Mouse (Mus musculus) midbrain, postnatal 0 days (tissue): ENCODE measurements around the gene Fbxo24. TPM values are rescaled to one million over a fixed set of nuclear protein-coding genes. Genes with fewer than 3 reads are reported as not detected.
A peak's percentile ranks its signal among the peaks of the same experiment; 100 is the strongest.
"Not testable (repeated sequence)": the region's sequence is repeated elsewhere in the genome, so short reads cannot be mapped to it uniquely, and the experiment has no call there.

Source experiments
- ATAC-seq: fragments of 200-750 bp; cut with Nextera tagmentation; 2 replicates; pipeline ENCODE4 v1.8.0; 2017; ENCODE audit warnings: moderate number of reproducible peaks, mild to moderate bottlenecking, moderate TSS enrichment, moderate library complexity; ENCODE audit not compliant: low FRiP score
- DNase-seq: peaks from one replicate; pipeline ENCODE4 v3.0.0-alpha.2; 2015; ENCODE audit warnings: low spot score
- H3K27ac ChIP-seq: fragments of 300-500 bp; sonication (generic); 2 replicates; pipeline ENCODE4 v1.5.1; 2014; ENCODE audit warnings: low read depth, mild to moderate bottlenecking, low read length, mixed read lengths
- H3K27me3 ChIP-seq: fragments of 300-500 bp; sonication (generic); 2 replicates; pipeline ENCODE4 v1.6.1; 2014; ENCODE audit warnings: low read length, control low read depth, mixed read lengths; ENCODE audit not compliant: insufficient read depth
- H3K36me3 ChIP-seq: fragments of 300-500 bp; sonication (generic); 2 replicates; pipeline ENCODE4 v1.6.1; 2014; ENCODE audit warnings: low read length, control low read depth, mixed read lengths; ENCODE audit not compliant: insufficient read depth
- H3K4me1 ChIP-seq: fragments of 300-500 bp; sonication (generic); 2 replicates; pipeline ENCODE4 v1.6.1; 2014; ENCODE audit warnings: mild to moderate bottlenecking, control low read depth, antibody characterized with exemption, low read length, mixed read lengths; ENCODE audit not compliant: insufficient read depth
- H3K4me2 ChIP-seq: fragments of 300-500 bp; sonication (generic); 2 replicates; pipeline ENCODE4 v1.6.1; 2014; ENCODE audit warnings: low read depth, mild to moderate bottlenecking, low read length, mixed read lengths; ENCODE audit not compliant: poor library complexity, severe bottlenecking
- H3K4me3 ChIP-seq: fragments of 300-500 bp; sonication (generic); 2 replicates; pipeline ENCODE4 v1.5.1; 2014; ENCODE audit warnings: low read depth, mild to moderate bottlenecking, low read length, moderate library complexity
- H3K9ac ChIP-seq: fragments of 300-500 bp; sonication (generic); replicated peaks from 2 replicates; pipeline ENCODE4 v1.6.1; 2014; ENCODE audit warnings: mild to moderate bottlenecking, low read length, moderate library complexity, mixed read lengths; ENCODE audit not compliant: poor library complexity, severe bottlenecking
- H3K9me3 ChIP-seq: fragments of 300-500 bp; sonication (generic); 2 replicates; pipeline ENCODE4 v1.6.1; 2016; ENCODE audit warnings: low read length, control low read depth
- CTCF ChIP-seq: IDR thresholded peaks from 2 replicates; pipeline ENCODE4 v1.5.1; 2016; ENCODE audit warnings: antibody characterized with exemption, mild to moderate bottlenecking
- WGBS: fragments of 180-500 bp; shearing (Covaris S2); extraction: QIAGEN DNeasy Blood & Tissue Kit; methylation state at CpG from one replicate; pipeline ENCODE4 v1.1.7; 2014; 5-methylcytosine and 5-hydroxymethylcytosine counted together
- polyA plus RNA-seq: library from polyadenylated mRNA; unstranded; fragments of >200 nt; fragmentation: Nextera tagmentation; extraction: Ambion mirVana; gene quantifications from 2 replicates; pipeline ENCODE4 v1.2.1, GENCODE M21; 2015
- total RNA-seq: library from RNA; depleted of rRNA; stranded (reverse); fragments of >200 nt; gene quantifications from 2 replicates; pipeline ENCODE4 v1.2.3, GENCODE M21; 2014

The Fbxo24 gene
- total and polyA plus RNA-seq, 2 experiments from 2014 or later = 0.09 TPM; not detected in 1

DNA sequence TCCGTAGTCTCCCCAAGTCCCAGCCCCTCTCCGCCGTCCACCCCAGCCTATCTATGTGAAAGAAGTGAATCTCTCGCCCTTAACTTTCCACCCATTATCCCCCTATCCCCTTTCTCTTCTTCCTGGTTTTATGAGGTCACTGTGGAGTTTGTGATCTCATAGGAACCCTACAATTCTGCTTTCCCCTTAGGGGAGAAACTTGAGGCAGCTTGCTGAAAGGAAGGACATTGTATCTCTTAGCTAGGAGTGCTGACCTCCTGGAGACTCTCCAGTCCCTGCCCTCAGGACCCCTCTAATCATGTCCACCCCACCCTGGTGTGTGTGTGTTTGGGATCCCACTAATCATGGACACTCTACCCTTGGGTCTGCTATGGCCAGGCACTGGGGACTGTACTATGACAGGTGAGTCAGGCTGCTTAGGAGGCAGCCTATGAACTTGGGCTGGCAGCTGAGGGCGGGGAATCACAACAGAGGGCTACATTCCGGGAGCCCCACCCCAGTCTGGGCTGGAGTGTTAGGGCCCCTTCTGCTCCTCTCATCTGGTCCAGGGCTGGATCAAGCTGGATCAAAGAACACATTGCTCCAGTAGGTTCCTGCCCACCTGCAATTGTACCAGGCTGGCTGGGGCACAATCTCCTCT, 1.2 kb upstream of the Fbxo24 start:
- 0 out of 2 replicates have a peak overlapping the region, but pooled peaks have one; percentile 14 for H3K9ac ChIP-seq
- peaks cover 10% of the 10 kb centered on the region for H3K36me3 ChIP-seq
- no peak for DNase-seq
- H3K4me1 ChIP-seq = peaks cover 10% of the 10 kb centered on the region
- no peak overlapping the region for H3K27ac ChIP-seq
- no peaks in the 10 kb centered on the region for H3K27me3 ChIP-seq
- no peaks in the 10 kb centered on the region for H3K9me3 ChIP-seq
- no peak for TF ChIP-seq CTCF
- ATAC-seq = no peak
- H3K4me3 ChIP-seq = peak overlapping the region; percentile 92
- 27% methylated on average over 6 of the region's 6 CpGs for WGBS
- H3K4me2 ChIP-seq = peak overlapping the region; percentile 89

- ATAC-seq (peak; percentile 15; the same call in 1 of the 2 replicates), DNase-seq (peak; percentile 38)
- Histone ChIP-seq H3K9ac (peak overlapping the region; percentile 80), H3K27me3 (no peaks in the 10 kb centered on the region), H3K36me3 (peaks cover 9% of the 10 kb centered on the region), H3K4me1 (peaks cover 10% of the 10 kb centered on the region), H3K4me3 (peak overlapping the region; percentile 92), H3K4me2 (peak overlapping the region; percentile 89), H3K9me3 (no peaks in the 10 kb centered on the region), H3K27ac (peak overlapping the region; percentile 87)
- TF ChIP-seq CTCF = no peak
- WGBS = 1% methylated on average over 20 of the region's 23 CpGs
Observed at GRCm38 (mm10) chr5:137629306-137629721, 512 bp upstream of the Fbxo24 start.

DNA sequence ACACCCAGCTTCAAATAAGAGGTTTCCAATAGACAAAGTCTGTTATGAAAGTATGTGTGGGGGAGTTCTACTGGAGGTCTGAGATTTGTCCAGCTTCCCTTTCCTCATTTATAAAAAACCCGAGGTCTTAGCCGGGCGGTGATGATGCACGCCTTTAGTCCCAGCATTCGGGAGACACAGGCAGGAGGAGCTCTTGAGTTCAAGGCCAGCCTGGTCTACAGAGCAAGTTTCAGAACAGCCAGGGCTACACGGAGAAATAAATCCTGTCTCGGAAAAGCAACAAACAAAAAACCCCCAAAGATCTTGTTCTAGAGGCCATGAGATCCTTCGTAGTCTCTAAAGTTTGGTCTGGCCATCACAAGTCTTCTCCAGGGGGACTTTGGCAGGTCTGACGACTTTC, 811 bp downstream of the Fbxo24 start:
- 2% methylated on average over 9 of the region's 9 CpGs for WGBS
- Histone ChIP-seq H3K4me3 (peak overlapping the region; percentile 43), H3K9me3 (no peaks in the 10 kb centered on the region), H3K9ac (peak overlapping the region; percentile 50), H3K4me1 (peaks cover 10% of the 10 kb centered on the region), H3K27me3 (no peaks in the 10 kb centered on the region), H3K4me2 (peak overlapping the region; percentile 59), H3K27ac (peak overlapping the region; percentile 72), H3K36me3 (no peaks in the 10 kb centered on the region)
- TF ChIP-seq CTCF = peak; percentile 31; the same call in 1 of the 2 replicates
- ATAC-seq = no peak
- DNase-seq = no peak

DNA sequence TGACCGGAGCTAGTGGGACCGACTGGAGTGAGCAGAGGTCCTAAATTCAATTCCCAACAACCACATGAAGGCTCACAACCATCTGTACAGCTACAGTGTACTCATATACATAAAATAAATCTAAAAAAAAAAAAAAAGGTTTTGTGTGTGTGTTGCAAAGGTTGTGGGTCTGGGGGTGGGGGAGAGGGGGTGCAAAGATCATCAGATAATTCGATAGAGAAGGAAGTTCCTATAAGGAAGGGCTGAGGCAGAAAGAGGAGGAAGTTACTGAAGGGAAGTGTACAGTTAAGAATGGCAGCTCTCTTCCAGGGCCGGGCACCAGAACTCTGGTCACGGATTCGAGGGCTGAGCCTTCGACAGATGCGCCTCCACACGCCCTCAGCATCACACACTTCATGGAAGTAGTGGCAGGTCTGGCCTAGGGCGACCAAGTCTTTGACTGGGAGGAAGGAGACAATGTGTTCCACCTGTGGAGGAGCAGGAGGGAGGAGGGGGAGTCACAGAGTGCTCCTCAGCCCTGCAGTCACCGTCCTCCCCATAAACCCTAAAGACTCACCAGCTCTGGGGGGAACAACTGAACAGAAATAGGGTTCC, 4.8 kb downstream of the Fbxo24 start:
- no peak overlapping the region for H3K4me2 ChIP-seq
- no peak overlapping the region for H3K4me3 ChIP-seq
- no peak for DNase-seq
- WGBS = 88% methylated on average over 11 of the region's 11 CpGs
- H3K9ac ChIP-seq = no peak overlapping the region
- H3K4me1 ChIP-seq = no peaks in the 10 kb centered on the region
- H3K9me3 ChIP-seq = no peaks in the 10 kb centered on the region
- no peak overlapping the region for H3K27ac ChIP-seq
- ATAC-seq = no peak
- H3K27me3 ChIP-seq = no peaks in the 10 kb centered on the region
- no peak for TF ChIP-seq CTCF
- no peaks in the 10 kb centered on the region for H3K36me3 ChIP-seq

- Histone ChIP-seq H3K9ac (no peak overlapping the region), H3K27ac (no peak overlapping the region), H3K9me3 (no peaks in the 10 kb centered on the region), H3K4me2 (no peak overlapping the region), H3K27me3 (no peaks in the 10 kb centered on the region), H3K4me3 (no peak overlapping the region), H3K36me3 (no peaks in the 10 kb centered on the region), H3K4me1 (no peaks in the 10 kb centered on the region)
- no peak for TF ChIP-seq CTCF
- ATAC-seq = no peak
- DNase-seq = no peak
- WGBS = 87% methylated on average over 7 of the region's 7 CpGs
Observed at GRCm38 (mm10) chr5:137615347-137615746, 13.5 kb downstream of the Fbxo24 start.

DNA sequence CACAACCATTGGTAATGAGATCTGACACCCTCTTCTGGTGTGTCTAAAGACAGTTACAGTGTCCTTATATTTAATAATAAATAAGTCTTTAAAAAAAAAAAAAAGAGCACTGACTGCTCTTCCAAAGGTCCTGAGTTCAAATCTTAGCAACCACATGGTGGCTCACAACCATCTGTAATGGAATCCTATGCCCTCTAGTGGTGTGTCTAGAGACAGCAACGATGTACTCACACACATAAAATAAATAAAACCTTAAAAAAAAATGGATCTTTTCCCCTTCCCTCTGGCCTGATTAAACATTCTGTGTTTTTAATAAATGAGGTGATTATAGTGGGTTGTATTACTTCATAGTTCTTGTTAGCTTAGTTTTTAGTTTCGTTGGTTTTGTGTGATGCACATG, 13.9 kb downstream of the Fbxo24 start:
- H3K4me2 ChIP-seq = not testable (repeated sequence)

More for the DNA sequence above, 13.9 kb downstream of the Fbxo24 start:
- not testable (repeated sequence) for DNase-seq, H3K9ac ChIP-seq, H3K4me1 ChIP-seq, ATAC-seq, H3K27ac ChIP-seq, H3K36me3 ChIP-seq, H3K4me3 ChIP-seq, H3K9me3 ChIP-seq, H3K27me3 ChIP-seq
- TF ChIP-seq CTCF = peak; percentile 14; the same call in 1 of the 2 replicates
- 93% methylated on average over 2 of the region's 2 CpGs for WGBS
